Mouse (Mus musculus): Measurements from ENCODE around the gene Magea10.

Magea10 gene

GRCm38 (mm10) chrX:72386758-72387157, at the start of gene Magea10:
TSS of gene Magea10 (minus strand) at chrX:72386858.
- DNase-seq (ENCODE audit: extremely low read depth, low read depth, low spot score) = no peak

DNA sequence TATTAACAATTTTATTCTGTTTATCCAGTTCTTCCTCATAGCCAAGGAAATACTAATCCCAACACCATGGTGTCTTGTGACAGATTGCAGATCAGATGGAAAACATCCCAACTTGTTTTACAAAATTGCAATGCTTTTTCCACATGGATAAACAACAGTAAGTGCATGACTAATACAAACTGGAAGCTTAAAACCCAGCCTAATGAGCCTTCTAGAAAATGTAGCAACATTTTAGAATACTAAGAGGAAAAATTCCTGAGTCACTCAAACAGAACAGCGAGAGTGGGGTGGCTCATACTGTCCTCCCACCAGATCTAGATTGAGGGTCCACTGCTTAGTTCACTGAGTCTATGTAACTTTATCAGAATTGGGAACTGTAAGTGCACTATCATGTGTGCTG, 4.7 kb downstream of the Magea10 start:
- DNase-seq (ENCODE audit: extremely low read depth, low read depth, low spot score) = no peak

Measured in fat pad, adult 2 months (tissue).